Mouse (Mus musculus) right cerebral cortex, postnatal 4 days (tissue): Measurements from ENCODE around the gene Zdhhc14.

Experiments
- DNase-seq: peaks from one replicate; pipeline ENCODE4 v3.0.0-alpha.2; 2022

Gene Zdhhc14

DNA sequence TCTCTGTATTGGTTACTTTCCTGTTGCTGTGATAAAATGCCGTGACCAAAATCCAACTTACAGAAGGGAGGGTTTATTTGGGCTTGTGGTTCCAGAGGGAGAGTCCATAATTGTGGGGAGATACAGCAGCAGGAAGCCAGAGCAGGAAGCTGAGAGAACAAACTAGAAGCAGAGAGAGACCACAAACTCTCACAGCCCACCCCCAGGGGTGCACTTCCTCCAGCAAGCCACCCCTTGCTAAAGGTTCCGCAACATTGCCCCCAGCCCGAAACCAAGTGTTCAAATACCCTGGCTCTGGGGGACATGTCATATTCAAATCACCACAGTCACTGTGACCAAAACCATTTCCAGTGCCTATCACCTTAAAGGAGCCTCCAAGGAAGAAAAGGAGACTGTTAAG lies 254.0 kb downstream of the Zdhhc14 start:
- DNase-seq, result no peak

- no peak for DNase-seq
These were observed 255.5 kb downstream of the Zdhhc14 start for GRCm38 (mm10) chr17:5747539-5748500.

GRCm38 (mm10) chr17:5748501-5748894 lies 256.1 kb downstream of the Zdhhc14 start:
- peak; percentile 44 for DNase-seq

DNA sequence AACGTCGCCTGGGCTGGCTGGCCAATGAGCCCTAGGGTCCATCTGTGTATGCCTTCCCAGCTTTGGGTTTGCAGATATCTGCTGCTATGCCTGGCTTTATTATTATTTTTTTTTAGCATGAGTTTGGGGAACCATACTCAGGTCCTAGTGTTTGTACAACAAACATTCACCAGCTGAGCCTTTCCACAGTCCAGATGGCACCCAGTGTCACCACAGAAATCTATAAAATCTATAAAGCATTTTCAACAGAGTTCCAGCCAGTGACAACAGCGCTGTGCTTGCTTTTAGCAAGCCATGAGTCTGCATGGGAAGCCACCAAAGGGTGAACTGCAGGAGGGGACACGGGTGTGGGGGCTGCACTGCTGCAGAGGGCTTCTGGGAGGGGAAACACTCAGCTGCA lies 257.9 kb downstream of the Zdhhc14 start:
- no peak for DNase-seq

DNA sequence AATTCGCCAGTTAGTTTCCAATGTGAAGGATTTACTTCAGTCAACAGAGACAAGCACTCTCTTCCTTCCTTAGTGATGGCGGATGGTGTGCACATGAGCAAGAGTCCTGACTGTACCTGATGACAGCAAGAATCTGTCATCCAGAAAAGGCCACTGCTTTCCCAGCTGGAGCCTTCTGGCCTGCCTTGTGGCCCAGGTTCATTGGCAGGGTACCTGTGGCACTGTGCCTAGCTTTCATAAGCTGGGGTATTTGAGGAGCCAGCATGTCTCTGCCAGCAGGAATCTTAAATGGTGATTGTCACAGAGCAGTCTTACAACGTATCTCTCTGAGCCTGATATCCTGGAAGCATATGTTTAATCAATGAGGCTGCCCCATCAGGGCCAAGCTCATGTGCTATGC lies 258.7 kb downstream of the Zdhhc14 start:
- DNase-seq, result no peak

- DNase-seq, result no peak
These were observed 260.0 kb downstream of the Zdhhc14 start for GRCm38 (mm10) chr17:5752322-5752715.

GRCm38 (mm10) chr17:5752716-5753585 lies 260.6 kb downstream of the Zdhhc14 start:
- DNase-seq, result peak; percentile 91

- DNase-seq, result no peak
These were observed 263.1 kb downstream of the Zdhhc14 start for GRCm38 (mm10) chr17:5755489-5755888.

DNA sequence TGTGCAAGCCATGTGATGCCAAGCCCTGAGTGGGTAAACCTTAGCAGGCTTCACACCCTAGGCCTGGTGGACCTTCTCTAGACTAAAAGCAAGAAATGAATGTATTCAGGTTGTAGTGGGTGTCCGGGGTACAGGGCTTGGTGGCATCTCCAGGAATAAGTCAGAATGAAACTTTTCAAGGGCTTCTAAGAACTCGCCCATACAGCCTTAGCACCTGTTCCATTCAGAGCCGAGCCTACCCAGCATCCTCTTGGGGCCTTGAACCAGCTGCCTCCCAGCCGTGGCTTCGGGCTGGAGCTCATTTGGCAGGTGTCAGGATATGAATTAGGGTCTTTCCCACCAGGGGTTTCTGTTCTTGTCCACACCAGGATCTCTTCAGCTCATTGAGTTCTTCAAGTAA lies 263.7 kb downstream of the Zdhhc14 start:
- DNase-seq, result no peak

DNA sequence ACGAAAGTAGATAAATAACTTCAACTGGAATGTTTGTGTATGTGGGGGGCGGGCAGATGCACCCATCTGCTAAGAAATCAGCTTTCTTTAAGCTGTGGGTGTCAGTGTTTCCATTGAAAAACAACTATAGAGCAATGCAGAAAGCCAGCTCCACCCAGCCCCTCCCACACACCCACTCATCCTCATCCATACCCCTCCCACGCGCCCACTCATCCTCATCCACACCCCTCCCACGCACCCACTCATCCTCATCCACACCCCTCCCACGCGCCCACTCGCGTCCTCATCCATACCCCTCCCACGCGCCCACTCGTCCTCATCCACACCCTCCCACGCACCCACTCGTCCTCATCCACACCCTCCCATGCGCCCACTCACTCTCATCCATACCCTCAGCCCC lies 264.5 kb downstream of the Zdhhc14 start:
- no peak for DNase-seq

DNA sequence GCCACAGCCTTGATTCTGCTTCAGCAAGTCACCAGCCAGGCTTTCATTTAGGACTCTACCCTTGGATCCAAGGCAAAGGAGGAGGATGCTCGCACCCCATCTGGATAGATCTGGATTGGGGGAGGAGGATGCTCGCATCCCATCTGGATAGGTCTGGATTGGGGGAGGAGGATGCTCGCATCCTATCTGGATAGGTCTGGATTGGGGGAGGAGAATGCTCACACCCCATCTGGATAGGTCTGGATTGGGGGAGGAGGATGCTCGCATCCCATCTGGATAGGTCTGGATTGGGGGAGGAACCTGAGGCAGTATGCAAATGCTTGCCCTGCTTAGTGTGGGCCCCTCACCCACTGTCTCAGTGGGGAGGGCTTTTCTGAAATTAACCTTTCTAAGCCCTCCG lies 271.4 kb downstream of the Zdhhc14 start:
- DNase-seq, result no peak

DNA sequence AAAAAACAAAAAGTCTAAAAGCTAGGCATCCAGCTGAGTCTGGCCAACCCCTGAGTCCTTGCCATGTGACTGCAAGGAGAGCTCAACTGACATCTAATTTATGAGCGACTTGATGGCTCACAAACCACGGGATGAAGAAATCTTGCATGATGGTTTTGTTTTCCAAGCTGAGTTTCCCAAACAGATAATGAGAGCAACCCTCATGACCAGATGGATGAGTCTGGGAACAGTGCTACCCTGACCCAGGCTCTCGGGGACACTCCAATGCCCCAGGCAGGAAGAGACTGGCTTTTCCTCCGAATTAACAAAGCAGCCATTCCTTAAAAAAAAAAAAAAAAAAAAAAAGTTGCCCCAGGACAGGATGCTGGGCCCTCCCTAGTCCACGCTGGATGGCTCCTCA lies 271.9 kb downstream of the Zdhhc14 start:
- DNase-seq, result no peak

GRCm38 (mm10) chr17:5765746-5766145 lies 273.4 kb downstream of the Zdhhc14 start:
- DNase-seq, result no peak

DNA sequence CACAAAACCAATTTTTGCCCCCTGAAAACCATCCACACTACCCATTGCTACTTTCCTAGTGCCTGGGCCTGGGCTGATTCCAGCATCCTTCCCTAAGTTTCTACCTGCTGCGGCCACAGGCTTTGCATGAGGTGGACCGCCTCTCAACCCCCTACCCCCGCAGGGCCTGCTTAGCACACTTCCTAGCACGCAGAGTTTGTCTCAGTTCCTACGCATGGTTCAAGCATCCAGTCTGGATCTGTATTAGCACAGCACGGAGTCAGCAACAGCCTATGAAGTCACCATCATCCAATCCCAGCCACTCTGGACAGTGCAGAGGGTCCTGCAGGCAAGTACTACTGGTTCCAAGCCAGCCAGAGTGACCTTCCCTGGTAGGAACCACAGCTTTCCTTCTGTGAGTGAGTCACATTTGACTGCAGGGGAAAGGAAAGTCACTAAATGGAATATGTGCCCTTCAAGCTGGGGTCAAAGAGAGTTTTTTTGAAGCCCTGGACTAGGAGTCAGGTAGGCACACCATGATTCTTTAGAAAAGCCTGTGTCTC lies 275.9 kb downstream of the Zdhhc14 start:
- no peak for DNase-seq

DNA sequence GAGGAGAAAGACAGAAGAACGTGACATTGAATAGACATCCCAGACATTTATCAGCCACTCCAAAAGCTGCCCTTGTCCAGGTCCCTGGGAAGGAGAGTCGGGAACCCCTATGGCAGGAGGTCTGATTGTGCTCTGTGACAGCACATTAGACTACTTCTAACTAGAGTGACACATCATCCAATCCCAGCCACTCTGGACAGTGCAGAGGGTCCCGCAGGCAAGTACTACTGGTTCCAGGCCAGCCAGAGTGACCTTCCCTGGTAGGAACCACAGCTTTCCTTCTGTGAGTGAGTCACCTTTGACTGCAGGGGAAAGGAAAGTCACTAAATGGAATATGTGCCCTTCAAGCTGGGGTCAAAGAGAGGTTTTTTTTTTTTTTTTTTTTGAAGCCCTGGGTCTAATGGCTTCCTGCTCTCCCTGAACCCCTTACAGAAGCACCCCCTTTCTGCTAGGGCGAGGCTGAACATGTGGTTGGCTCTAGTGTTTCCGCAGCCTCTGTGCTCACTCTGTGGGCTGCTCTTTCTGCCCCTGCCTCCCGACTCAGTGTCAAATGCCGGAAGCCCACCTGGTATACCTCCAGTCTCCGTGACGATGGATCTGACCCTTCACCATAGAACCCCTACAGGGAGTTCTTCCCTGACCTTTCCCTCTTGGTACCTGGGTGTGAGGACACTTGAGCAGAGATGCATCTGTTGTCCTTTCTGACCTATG lies 276.6 kb downstream of the Zdhhc14 start:
- DNase-seq, result no peak

DNA sequence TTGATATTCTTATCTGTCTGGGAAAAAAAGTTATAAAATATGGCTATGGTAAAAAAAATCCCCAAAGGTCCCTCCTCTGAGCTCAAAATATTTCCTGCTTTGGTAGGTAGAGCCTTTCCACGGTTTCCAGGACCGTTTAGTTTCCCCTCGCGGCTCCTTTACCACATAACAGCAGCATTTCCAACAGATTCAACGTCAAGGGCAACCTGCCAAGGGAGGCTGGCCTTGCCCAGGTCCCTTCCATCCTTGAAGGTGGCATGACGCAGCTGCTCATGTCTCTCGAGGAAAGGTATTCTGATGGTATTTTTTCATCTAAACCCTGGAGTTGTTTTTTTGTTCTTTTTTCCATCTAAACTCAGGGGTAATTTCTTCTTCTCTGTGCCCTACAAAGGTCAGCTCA lies 277.4 kb downstream of the Zdhhc14 start:
- peak; percentile 28 for DNase-seq

GRCm38 (mm10) chr17:5770265-5771249 lies 278.2 kb downstream of the Zdhhc14 start:
- peak; percentile 32 for DNase-seq

GRCm38 (mm10) chr17:5780213-5780975 lies 288.0 kb downstream of the Zdhhc14 start:
- DNase-seq, result no peak

DNA sequence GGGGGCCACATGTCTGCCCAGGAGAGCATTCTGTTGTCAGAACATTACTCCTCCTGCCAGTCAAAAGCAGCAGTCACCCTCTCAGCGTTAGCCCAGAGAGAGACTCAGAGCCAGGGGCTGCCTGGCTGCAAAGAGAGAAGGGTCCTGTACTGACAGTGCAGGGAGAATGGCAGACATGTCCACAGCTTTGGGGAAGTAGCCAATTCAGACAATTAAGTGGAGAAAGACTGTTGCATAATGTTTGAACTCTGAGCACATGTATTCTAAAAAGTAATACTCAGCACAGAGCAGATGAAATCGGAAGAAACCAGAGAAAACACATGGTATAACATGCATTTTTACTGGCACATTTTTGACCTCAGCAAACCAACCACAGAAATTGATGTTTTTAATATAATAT lies 292.9 kb downstream of the Zdhhc14 start:
- DNase-seq, result no peak

GRCm38 (mm10) chr17:5792164-5792791 lies 299.9 kb downstream of the Zdhhc14 start:
- no peak for DNase-seq
